Mouse (Mus musculus): ENCODE results near the gene Odf3l1. TPM values are rescaled to one million over a fixed set of nuclear protein-coding genes. Genes with fewer than 3 reads are reported as not detected.

Odf3l1 gene
- polyA plus RNA-seq, 1 experiment from 2014 or later: not detected

- DNase-seq (ENCODE audit: low spot score, missing footprints) (no peak), ATAC-seq (ENCODE audit: low FRiP score) (no peak; the same call in 1 of the 2 replicates)
- Histone ChIP-seq H3K4me1 (ENCODE audit: control insufficient read depth, insufficient read depth, low read length) (peaks cover 3% of the 10 kb centered on the region; the same call in 1 of the 2 replicates), H3K4me2 (no peak overlapping the region), H3K36me3 (ENCODE audit: control insufficient read depth, insufficient read depth, low read length) (no peaks in the 10 kb centered on the region), H3K9me3 (ENCODE audit: control insufficient read depth, low read length) (no peaks in the 10 kb centered on the region), H3K9ac (ENCODE audit: low read length) (no peak overlapping the region), H3K4me3 (ENCODE audit: low read depth, low read length) (no peak overlapping the region), H3K27me3 (ENCODE audit: control insufficient read depth, insufficient read depth, low read length) (no peaks in the 10 kb centered on the region), H3K27ac (ENCODE audit: low read depth, low read length) (no peak overlapping the region)
- 65% methylated on average over 13 of the region's 13 CpGs for WGBS
These were observed 21.6 kb upstream of the Odf3l1 start for GRCm38 (mm10) chr9:56886113-56886512.

- Histone ChIP-seq H3K9ac (ENCODE audit: low read length) (no peak overlapping the region), H3K4me2 (no peak overlapping the region), H3K27me3 (ENCODE audit: control insufficient read depth, insufficient read depth, low read length) (no peaks in the 10 kb centered on the region), H3K9me3 (ENCODE audit: control insufficient read depth, low read length) (no peaks in the 10 kb centered on the region), H3K4me3 (ENCODE audit: low read depth, low read length) (no peak overlapping the region), H3K36me3 (ENCODE audit: control insufficient read depth, insufficient read depth, low read length) (no peaks in the 10 kb centered on the region), H3K4me1 (ENCODE audit: control insufficient read depth, insufficient read depth, low read length) (no peaks in the 10 kb centered on the region), H3K27ac (ENCODE audit: low read depth, low read length) (no peak overlapping the region)
- ATAC-seq (ENCODE audit: low FRiP score): no peak
- DNase-seq (ENCODE audit: low spot score, missing footprints): no peak
- WGBS: 89% methylated on average over 4 of the region's 4 CpGs
These were observed 19.8 kb upstream of the Odf3l1 start for GRCm38 (mm10) chr9:56884328-56884727.

GRCm38 (mm10) chr9:56883470-56883869, 19.0 kb upstream of the Odf3l1 start:
- Histone ChIP-seq H3K27me3 (ENCODE audit: control insufficient read depth, insufficient read depth, low read length) (no peaks in the 10 kb centered on the region), H3K36me3 (ENCODE audit: control insufficient read depth, insufficient read depth, low read length) (no peaks in the 10 kb centered on the region), H3K9me3 (ENCODE audit: control insufficient read depth, low read length) (no peaks in the 10 kb centered on the region), H3K9ac (ENCODE audit: low read length) (no peak overlapping the region), H3K27ac (ENCODE audit: low read depth, low read length) (no peak overlapping the region), H3K4me1 (ENCODE audit: control insufficient read depth, insufficient read depth, low read length) (no peaks in the 10 kb centered on the region), H3K4me2 (no peak overlapping the region), H3K4me3 (ENCODE audit: low read depth, low read length) (no peak overlapping the region)
- DNase-seq (ENCODE audit: low spot score, missing footprints) (no peak), ATAC-seq (ENCODE audit: low FRiP score) (no peak)
- WGBS: 75% methylated on average over 7 of the region's 7 CpGs

GRCm38 (mm10) chr9:56882818-56883217, 18.3 kb upstream of the Odf3l1 start:
- no peaks in the 10 kb centered on the region for H3K4me1 ChIP-seq (ENCODE audit: control insufficient read depth, insufficient read depth, low read length)
- no peak overlapping the region for H3K9ac ChIP-seq (ENCODE audit: low read length)
- no peak overlapping the region for H3K4me2 ChIP-seq
- no peaks in the 10 kb centered on the region for H3K36me3 ChIP-seq (ENCODE audit: control insufficient read depth, insufficient read depth, low read length)
- no peaks in the 10 kb centered on the region for H3K27me3 ChIP-seq (ENCODE audit: control insufficient read depth, insufficient read depth, low read length)
- WGBS: 83% methylated on average over 12 of the region's 12 CpGs
- ATAC-seq (ENCODE audit: low FRiP score): no peak
- no peaks in the 10 kb centered on the region for H3K9me3 ChIP-seq (ENCODE audit: control insufficient read depth, low read length)
- no peak for DNase-seq (ENCODE audit: low spot score, missing footprints)
- no peak overlapping the region for H3K27ac ChIP-seq (ENCODE audit: low read depth, low read length)
- no peak overlapping the region for H3K4me3 ChIP-seq (ENCODE audit: low read depth, low read length)

- Histone ChIP-seq H3K27me3 (ENCODE audit: control insufficient read depth, insufficient read depth, low read length) (no peaks in the 10 kb centered on the region), H3K36me3 (ENCODE audit: control insufficient read depth, insufficient read depth, low read length) (no peaks in the 10 kb centered on the region), H3K4me1 (ENCODE audit: control insufficient read depth, insufficient read depth, low read length) (no peaks in the 10 kb centered on the region), H3K4me3 (ENCODE audit: low read depth, low read length) (no peak overlapping the region), H3K9me3 (ENCODE audit: control insufficient read depth, low read length) (no peaks in the 10 kb centered on the region), H3K27ac (ENCODE audit: low read depth, low read length) (no peak overlapping the region), H3K9ac (ENCODE audit: low read length) (no peak overlapping the region), H3K4me2 (no peak overlapping the region)
- DNase-seq (ENCODE audit: low spot score, missing footprints): no peak
- no peak for ATAC-seq (ENCODE audit: low FRiP score)
- 72% methylated on average over 4 of the region's 4 CpGs for WGBS
These were observed 17.8 kb upstream of the Odf3l1 start for GRCm38 (mm10) chr9:56882283-56882682.

- no peak for DNase-seq (ENCODE audit: low spot score, missing footprints)
- no peaks in the 10 kb centered on the region for H3K4me1 ChIP-seq (ENCODE audit: control insufficient read depth, insufficient read depth, low read length)
- H3K9ac ChIP-seq (ENCODE audit: low read length): no peak overlapping the region
- ATAC-seq (ENCODE audit: low FRiP score): no peak
- H3K4me2 ChIP-seq: no peak overlapping the region
- H3K4me3 ChIP-seq (ENCODE audit: low read depth, low read length): no peak overlapping the region
- no peaks in the 10 kb centered on the region for H3K36me3 ChIP-seq (ENCODE audit: control insufficient read depth, insufficient read depth, low read length)
- 97% methylated on average over 3 of the region's 3 CpGs for WGBS
- no peak overlapping the region for H3K27ac ChIP-seq (ENCODE audit: low read depth, low read length)
- no peaks in the 10 kb centered on the region for H3K27me3 ChIP-seq (ENCODE audit: control insufficient read depth, insufficient read depth, low read length)
- H3K9me3 ChIP-seq (ENCODE audit: control insufficient read depth, low read length): no peaks in the 10 kb centered on the region
These were observed 17.1 kb upstream of the Odf3l1 start for GRCm38 (mm10) chr9:56881539-56882082.

- no peak overlapping the region for H3K4me2 ChIP-seq
- no peak for DNase-seq (ENCODE audit: low spot score, missing footprints)
- H3K9me3 ChIP-seq (ENCODE audit: control insufficient read depth, low read length): no peaks in the 10 kb centered on the region
- ATAC-seq (ENCODE audit: low FRiP score): no peak
- no peak overlapping the region for H3K9ac ChIP-seq (ENCODE audit: low read length)
- no peaks in the 10 kb centered on the region for H3K27me3 ChIP-seq (ENCODE audit: control insufficient read depth, insufficient read depth, low read length)
- no peaks in the 10 kb centered on the region for H3K36me3 ChIP-seq (ENCODE audit: control insufficient read depth, insufficient read depth, low read length)
- no peak overlapping the region for H3K4me3 ChIP-seq (ENCODE audit: low read depth, low read length)
- no peak overlapping the region for H3K27ac ChIP-seq (ENCODE audit: low read depth, low read length)
- WGBS: 72% methylated on average over 9 of the region's 9 CpGs
- no peaks in the 10 kb centered on the region for H3K4me1 ChIP-seq (ENCODE audit: control insufficient read depth, insufficient read depth, low read length)
These were observed 16.3 kb upstream of the Odf3l1 start for GRCm38 (mm10) chr9:56880790-56881189.

GRCm38 (mm10) chr9:56877284-56877683, 12.8 kb upstream of the Odf3l1 start:
- no peak overlapping the region for H3K4me2 ChIP-seq
- DNase-seq (ENCODE audit: low spot score, missing footprints): no peak
- WGBS: 82% methylated on average over 5 of the region's 5 CpGs
- no peak overlapping the region for H3K27ac ChIP-seq (ENCODE audit: low read depth, low read length)
- ATAC-seq (ENCODE audit: low FRiP score): no peak
- no peaks in the 10 kb centered on the region for H3K9me3 ChIP-seq (ENCODE audit: control insufficient read depth, low read length)
- H3K36me3 ChIP-seq (ENCODE audit: control insufficient read depth, insufficient read depth, low read length): no peaks in the 10 kb centered on the region
- H3K9ac ChIP-seq (ENCODE audit: low read length): no peak overlapping the region
- H3K4me1 ChIP-seq (ENCODE audit: control insufficient read depth, insufficient read depth, low read length): no peaks in the 10 kb centered on the region
- H3K4me3 ChIP-seq (ENCODE audit: low read depth, low read length): no peak overlapping the region
- no peaks in the 10 kb centered on the region for H3K27me3 ChIP-seq (ENCODE audit: control insufficient read depth, insufficient read depth, low read length)

- 57% methylated on average over 9 of the region's 9 CpGs for WGBS
- H3K36me3 ChIP-seq (ENCODE audit: control insufficient read depth, insufficient read depth, low read length): no peaks in the 10 kb centered on the region
- ATAC-seq (ENCODE audit: low FRiP score) (no peak), DNase-seq (ENCODE audit: low spot score, missing footprints) (no peak)
- H3K9me3 ChIP-seq (ENCODE audit: control insufficient read depth, low read length): no peaks in the 10 kb centered on the region
- H3K27me3 ChIP-seq (ENCODE audit: control insufficient read depth, insufficient read depth, low read length): no peaks in the 10 kb centered on the region
- H3K4me2 ChIP-seq: no peak overlapping the region
- no peaks in the 10 kb centered on the region for H3K4me1 ChIP-seq (ENCODE audit: control insufficient read depth, insufficient read depth, low read length)
- no peak overlapping the region for H3K27ac ChIP-seq (ENCODE audit: low read depth, low read length)
- H3K9ac ChIP-seq (ENCODE audit: low read length): no peak overlapping the region
- H3K4me3 ChIP-seq (ENCODE audit: low read depth, low read length): no peak overlapping the region
These were observed 12.3 kb upstream of the Odf3l1 start for GRCm38 (mm10) chr9:56876784-56877183.

Data from midbrain, embryonic 11.5 days (tissue).